Mouse (Mus musculus): ENCODE data around the gene Ppp1r18. TPM values are rescaled to one million over a fixed set of nuclear protein-coding genes. Genes with fewer than 3 reads are reported as not detected.

Ppp1r18 gene
- polyA plus RNA-seq, 1 experiment from 2014 or later = 22.2 TPM

DNA sequence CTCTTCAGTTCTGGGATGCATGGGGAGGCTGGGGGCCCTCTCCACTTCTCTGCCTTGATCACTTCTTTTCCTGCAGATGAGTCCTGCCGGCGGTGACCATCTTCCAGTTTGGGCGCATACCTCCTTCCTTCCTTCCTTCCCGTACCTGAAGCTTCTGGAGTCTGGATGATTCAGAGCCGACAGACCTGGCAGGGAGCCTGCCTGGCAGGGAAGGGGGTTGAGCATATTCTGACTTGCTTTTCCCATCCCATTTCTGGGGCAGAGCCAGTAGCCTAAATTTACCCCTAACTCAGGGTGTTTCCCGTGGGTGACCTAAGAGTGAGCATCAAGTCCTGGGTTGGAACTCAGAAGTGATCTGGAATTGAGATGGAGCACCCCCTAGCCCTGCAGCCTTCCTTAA is 9.3 kb downstream of the Ppp1r18 start:
- 80% methylated on average over 6 of the region's 6 CpGs for whole genome bisulfite sequencing
- ATAC-seq (ENCODE audit: low FRiP score, low TSS enrichment) = no peak

GRCm38 (mm10) chr17:35879245-35880057 is 14.1 kb downstream of the Ppp1r18 start, which contains the start of gene Dhx16:
Gene Dhx16 (plus strand): TSS chr17:35879819.
- H3K36me3 ChIP-seq (ENCODE audit: insufficient read depth, low read length) = peaks cover 39% of the 10 kb centered on the region
- no peaks in the 10 kb centered on the region for H3K27me3 ChIP-seq (ENCODE audit: insufficient read depth, low read length)
- no peaks in the 10 kb centered on the region for H3K9me3 ChIP-seq (ENCODE audit: low read length)
- peak within 1 kb of the TSS; percentile 59; the same call in 1 of the 2 replicates for H3K27ac ChIP-seq (ENCODE audit: low read length)
- 5% methylated on average over 66 of the region's 66 CpGs for WGBS
- H3K4me2 ChIP-seq (replicated peaks; ENCODE audit: low read depth, low read length) = peak within 1 kb of the TSS; percentile 66
- peak within 1 kb of the TSS; percentile 87 for H3K9ac ChIP-seq (replicated peaks; ENCODE audit: low read length)
- H3K4me3 ChIP-seq (ENCODE audit: low read length) = peak within 1 kb of the TSS; percentile 82
- ATAC-seq (ENCODE audit: low FRiP score, low TSS enrichment) = peak; percentile 95
- peaks cover 12% of the 10 kb centered on the region for H3K4me1 ChIP-seq (ENCODE audit: insufficient read depth, low read length)

More for the DNA sequence above, 9.3 kb downstream of the Ppp1r18 start:
- peaks cover 16% of the 10 kb centered on the region; the same call in 1 of the 2 replicates for H3K36me3 ChIP-seq (ENCODE audit: insufficient read depth, low read length)
- H3K27me3 ChIP-seq (ENCODE audit: insufficient read depth, low read length) = no peaks in the 10 kb centered on the region
- peaks cover 21% of the 10 kb centered on the region for H3K4me1 ChIP-seq (ENCODE audit: insufficient read depth, low read length)
- no peak overlapping the region for H3K4me3 ChIP-seq (ENCODE audit: low read length)
- H3K4me2 ChIP-seq (replicated peaks; ENCODE audit: low read depth, low read length) = no peak overlapping the region
- H3K27ac ChIP-seq (ENCODE audit: low read length) = no peak overlapping the region
- H3K9me3 ChIP-seq (ENCODE audit: low read length) = peaks cover 4% of the 10 kb centered on the region; the same call in 1 of the 2 replicates
- H3K9ac ChIP-seq (replicated peaks; ENCODE audit: low read length) = no peak overlapping the region

DNA sequence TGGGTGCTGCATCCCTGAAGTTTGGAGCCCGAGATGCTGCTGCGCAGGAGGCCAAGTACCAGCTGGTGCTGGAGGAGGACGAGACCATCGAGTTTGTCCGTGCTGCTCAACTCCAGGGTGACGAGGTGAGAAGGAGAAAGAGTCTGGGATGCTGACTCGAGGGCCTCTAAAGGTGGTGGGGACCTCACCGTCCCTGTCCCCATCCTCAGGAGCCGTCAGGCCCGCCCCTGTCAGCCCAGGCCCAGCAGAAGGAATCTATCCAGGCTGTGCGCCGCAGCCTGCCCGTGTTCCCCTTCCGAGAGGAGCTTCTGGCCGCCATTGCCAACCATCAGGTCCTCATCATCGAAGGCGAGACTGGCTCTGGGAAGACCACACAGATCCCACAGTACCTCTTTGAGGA is 17.5 kb downstream of the Ppp1r18 start:
- no peak overlapping the region for H3K4me2 ChIP-seq (replicated peaks; ENCODE audit: low read depth, low read length)
- H3K9ac ChIP-seq (replicated peaks; ENCODE audit: low read length) = no peak overlapping the region
- H3K36me3 ChIP-seq (ENCODE audit: insufficient read depth, low read length) = peaks cover 57% of the 10 kb centered on the region
- no peaks in the 10 kb centered on the region for H3K9me3 ChIP-seq (ENCODE audit: low read length)
- H3K4me3 ChIP-seq (ENCODE audit: low read length) = no peak overlapping the region
- peaks cover 12% of the 10 kb centered on the region for H3K4me1 ChIP-seq (ENCODE audit: insufficient read depth, low read length)
- no peak for ATAC-seq (ENCODE audit: low FRiP score, low TSS enrichment)
- H3K27ac ChIP-seq (ENCODE audit: low read length) = no peak overlapping the region
- 94% methylated on average over 17 of the region's 17 CpGs for WGBS
- no peaks in the 10 kb centered on the region for H3K27me3 ChIP-seq (ENCODE audit: insufficient read depth, low read length)

DNA sequence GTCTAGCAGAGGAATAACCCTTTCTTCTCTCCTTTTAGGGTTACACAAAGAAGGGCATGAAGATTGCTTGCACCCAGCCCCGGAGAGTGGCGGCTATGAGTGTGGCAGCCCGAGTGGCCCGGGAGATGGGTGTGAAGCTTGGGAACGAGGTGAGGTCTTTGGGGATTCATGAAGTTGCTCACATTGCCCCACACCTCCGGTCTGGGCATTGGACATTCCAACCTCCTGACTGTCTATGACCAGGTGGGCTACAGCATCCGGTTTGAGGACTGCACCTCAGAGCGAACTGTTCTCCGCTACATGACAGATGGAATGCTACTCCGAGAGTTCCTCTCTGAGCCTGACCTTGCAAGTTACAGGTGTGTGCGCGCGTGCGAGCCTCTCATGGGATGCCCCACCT is 18.4 kb downstream of the Ppp1r18 start:
- Histone ChIP-seq H3K4me1 (ENCODE audit: insufficient read depth, low read length) (peaks cover 12% of the 10 kb centered on the region), H3K4me2 (replicated peaks; ENCODE audit: low read depth, low read length) (no peak overlapping the region), H3K27ac (ENCODE audit: low read length) (no peak overlapping the region), H3K36me3 (ENCODE audit: insufficient read depth, low read length) (peaks cover 64% of the 10 kb centered on the region), H3K9me3 (ENCODE audit: low read length) (no peaks in the 10 kb centered on the region), H3K27me3 (ENCODE audit: insufficient read depth, low read length) (no peaks in the 10 kb centered on the region), H3K4me3 (ENCODE audit: low read length) (no peak overlapping the region), H3K9ac (replicated peaks; ENCODE audit: low read length) (no peak overlapping the region)
- no peak for ATAC-seq (ENCODE audit: low FRiP score, low TSS enrichment)
- 94% methylated on average over 14 of the region's 14 CpGs for WGBS

DNA sequence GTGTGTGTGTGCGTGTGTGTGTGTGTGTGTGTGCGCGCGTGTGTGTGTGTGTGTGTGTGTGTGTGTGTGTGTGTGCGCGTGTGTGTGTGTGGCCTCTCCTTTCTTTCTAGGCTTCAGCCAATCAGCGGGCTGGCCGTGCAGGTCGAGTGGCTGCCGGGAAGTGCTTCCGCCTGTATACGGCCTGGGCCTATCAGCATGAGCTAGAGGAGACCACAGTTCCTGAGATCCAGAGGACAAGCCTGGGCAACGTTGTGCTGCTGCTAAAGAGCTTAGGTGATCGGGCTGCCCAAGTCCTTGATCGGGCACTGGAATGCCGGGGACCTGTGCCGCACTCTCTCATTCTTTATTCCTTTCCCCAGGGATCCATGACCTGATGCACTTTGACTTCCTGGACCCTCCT is 22.3 kb downstream of the Ppp1r18 start:
- whole genome bisulfite sequencing = 76% methylated on average over 17 of the region's 17 CpGs
- H3K4me3 ChIP-seq (ENCODE audit: low read length) = no peak overlapping the region
- H3K27me3 ChIP-seq (ENCODE audit: insufficient read depth, low read length) = no peaks in the 10 kb centered on the region
- H3K9me3 ChIP-seq (ENCODE audit: low read length) = no peaks in the 10 kb centered on the region
- no peak overlapping the region for H3K9ac ChIP-seq (replicated peaks; ENCODE audit: low read length)
- H3K27ac ChIP-seq (ENCODE audit: low read length) = no peak overlapping the region
- H3K36me3 ChIP-seq (ENCODE audit: insufficient read depth, low read length) = peaks cover 90% of the 10 kb centered on the region
- H3K4me1 ChIP-seq (ENCODE audit: insufficient read depth, low read length) = no peaks in the 10 kb centered on the region
- no peak overlapping the region for H3K4me2 ChIP-seq (replicated peaks; ENCODE audit: low read depth, low read length)
- no peak for ATAC-seq (ENCODE audit: low FRiP score, low TSS enrichment)

- H3K27me3 ChIP-seq (ENCODE audit: insufficient read depth, low read length) = no peaks in the 10 kb centered on the region
- H3K36me3 ChIP-seq (ENCODE audit: insufficient read depth, low read length) = peaks cover 34% of the 10 kb centered on the region
- H3K4me2 ChIP-seq (replicated peaks; ENCODE audit: low read depth, low read length) = peak within 1 kb of the TSS; percentile 78
- peak within 1 kb of the TSS; percentile 44 for H3K27ac ChIP-seq (ENCODE audit: low read length)
- H3K4me3 ChIP-seq (ENCODE audit: low read length) = peak within 1 kb of the TSS; percentile 65
- no peaks in the 10 kb centered on the region for H3K9me3 ChIP-seq (ENCODE audit: low read length)
- peak within 1 kb of the TSS; percentile 73 for H3K9ac ChIP-seq (replicated peaks; ENCODE audit: low read length)
- H3K4me1 ChIP-seq (ENCODE audit: insufficient read depth, low read length) = peaks cover 21% of the 10 kb centered on the region
- WGBS = under 1% methylated on average over 81 of the region's 86 CpGs
- ATAC-seq (ENCODE audit: low FRiP score, low TSS enrichment) = peak; percentile 92
Measured at GRCm38 (mm10) chr17:35896781-35897643, 31.6 kb downstream of the Ppp1r18 start, which contains the start of gene 2310061I04Rik. Gene 2310061I04Rik (minus strand): TSS chr17:35897431.

- H3K4me3 ChIP-seq (ENCODE audit: low read length) = peak overlapping the region; percentile 65
- peak overlapping the region; percentile 46 for H3K4me2 ChIP-seq (replicated peaks; ENCODE audit: low read depth, low read length)
- peak; percentile 43 for ATAC-seq (ENCODE audit: low FRiP score, low TSS enrichment)
- no peaks in the 10 kb centered on the region for H3K9me3 ChIP-seq (ENCODE audit: low read length)
- peak overlapping the region; percentile 44 for H3K27ac ChIP-seq (ENCODE audit: low read length)
- peaks cover 21% of the 10 kb centered on the region for H3K4me1 ChIP-seq (ENCODE audit: insufficient read depth, low read length)
- H3K36me3 ChIP-seq (ENCODE audit: insufficient read depth, low read length) = peaks cover 28% of the 10 kb centered on the region
- H3K27me3 ChIP-seq (ENCODE audit: insufficient read depth, low read length) = no peaks in the 10 kb centered on the region
- H3K9ac ChIP-seq (replicated peaks; ENCODE audit: low read length) = peak overlapping the region; percentile 58
- WGBS = 41% methylated on average over 23 of the region's 23 CpGs
Measured at GRCm38 (mm10) chr17:35897644-35898573, 32.5 kb downstream of the Ppp1r18 start.

- no peak overlapping the region for H3K4me2 ChIP-seq (replicated peaks; ENCODE audit: low read depth, low read length)
- WGBS = 89% methylated on average over 3 of the region's 3 CpGs
- H3K4me3 ChIP-seq (ENCODE audit: low read length) = no peak overlapping the region
- no peak overlapping the region for H3K9ac ChIP-seq (replicated peaks; ENCODE audit: low read length)
- no peak for ATAC-seq (ENCODE audit: low FRiP score, low TSS enrichment)
- no peaks in the 10 kb centered on the region for H3K9me3 ChIP-seq (ENCODE audit: low read length)
- H3K27me3 ChIP-seq (ENCODE audit: insufficient read depth, low read length) = no peaks in the 10 kb centered on the region
- no peak overlapping the region for H3K27ac ChIP-seq (ENCODE audit: low read length)
- H3K36me3 ChIP-seq (ENCODE audit: insufficient read depth, low read length) = peaks cover 29% of the 10 kb centered on the region
- H3K4me1 ChIP-seq (ENCODE audit: insufficient read depth, low read length) = peaks cover 16% of the 10 kb centered on the region
Measured at GRCm38 (mm10) chr17:35900636-35901035, 35.2 kb downstream of the Ppp1r18 start.

Measured in kidney, embryonic 16.5 days (tissue).